Mouse (Mus musculus) spleen, postnatal 4 days (tissue): Measurements from ENCODE around the gene Icmt.
A peak's percentile ranks its signal among the peaks of the same experiment; 100 is the strongest.

Experiments
- DNase-seq, 2 experiments: peaks; one replicate each; pipeline ENCODE4 v3.0.0; 2022; ENCODE audit warnings: low spot score in 2 of 2

The Icmt gene

DNA sequence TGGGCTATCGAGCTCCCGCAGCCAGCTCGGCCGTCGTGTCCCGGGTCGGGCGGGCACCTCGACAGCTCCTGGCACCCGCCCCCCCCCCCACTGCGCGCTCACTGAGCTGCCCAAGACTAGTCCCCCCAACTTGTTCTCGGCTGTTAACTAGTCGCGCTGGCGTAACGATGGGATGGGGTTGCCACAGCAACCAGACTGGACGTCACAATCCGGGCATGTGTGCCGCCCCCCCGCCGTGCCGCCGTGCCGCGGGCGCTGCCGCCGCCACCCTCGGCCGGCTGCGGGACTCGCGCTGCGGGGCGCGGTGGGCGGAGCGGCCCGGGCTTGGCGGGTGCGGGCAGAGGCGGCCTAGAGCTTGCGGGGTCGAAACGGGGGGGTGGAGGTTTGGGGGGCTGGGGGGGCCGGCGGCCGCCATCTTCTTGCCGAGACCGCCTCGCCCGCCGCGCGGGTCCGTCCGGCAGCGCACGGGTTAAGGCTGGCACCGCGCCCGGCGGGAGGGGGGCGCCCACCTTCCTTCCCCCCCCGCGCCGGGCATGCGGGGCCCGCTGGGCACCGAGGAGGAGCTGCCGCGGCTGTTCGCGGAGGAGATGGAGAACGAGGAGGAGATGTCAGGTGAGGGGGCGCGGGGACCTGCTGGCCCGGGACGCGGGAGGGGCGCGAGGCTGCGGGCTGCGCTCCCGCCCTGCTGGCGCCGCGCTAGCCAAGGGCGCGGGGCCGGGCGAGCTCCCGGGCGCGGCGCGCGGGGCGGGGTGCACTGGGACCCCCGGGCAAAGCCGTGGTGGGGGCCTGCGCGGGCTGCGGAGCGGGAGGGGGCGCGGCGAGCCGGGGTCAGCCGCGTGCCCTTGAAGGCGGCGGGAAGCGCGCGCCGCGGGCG, 41.6 kb downstream of the Icmt start, which contains the start of gene Chd5:
Gene Chd5 (plus strand): TSS at position 233 of the 874 bp plus-strand sequence.
- DNase-seq: no peak

DNA sequence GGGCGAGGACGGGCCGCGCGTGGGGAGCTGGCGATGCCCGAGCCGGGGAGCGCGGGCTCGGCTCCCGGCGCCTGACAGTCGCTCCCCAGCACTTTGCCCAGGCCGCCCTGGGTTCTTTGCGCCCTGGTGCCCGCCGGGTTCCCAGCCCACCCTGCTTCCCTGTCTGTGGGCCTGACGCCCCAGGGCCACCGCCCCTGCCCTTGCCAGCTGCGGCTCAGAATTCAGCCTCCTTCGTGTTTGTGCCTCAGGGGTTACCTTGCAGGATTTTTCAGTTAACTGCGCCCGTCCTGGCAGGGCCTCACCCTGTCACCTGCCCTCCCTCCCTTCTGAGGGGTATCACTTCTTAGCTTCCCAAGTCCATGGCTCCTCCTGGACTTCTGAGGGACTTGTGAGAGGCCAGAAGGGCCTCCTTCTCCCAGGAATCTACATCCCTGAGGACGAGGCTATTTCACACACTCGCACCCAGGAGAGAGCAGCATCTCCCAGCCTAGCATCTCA, 42.3 kb downstream of the Icmt start:
- no peak for DNase-seq

DNA sequence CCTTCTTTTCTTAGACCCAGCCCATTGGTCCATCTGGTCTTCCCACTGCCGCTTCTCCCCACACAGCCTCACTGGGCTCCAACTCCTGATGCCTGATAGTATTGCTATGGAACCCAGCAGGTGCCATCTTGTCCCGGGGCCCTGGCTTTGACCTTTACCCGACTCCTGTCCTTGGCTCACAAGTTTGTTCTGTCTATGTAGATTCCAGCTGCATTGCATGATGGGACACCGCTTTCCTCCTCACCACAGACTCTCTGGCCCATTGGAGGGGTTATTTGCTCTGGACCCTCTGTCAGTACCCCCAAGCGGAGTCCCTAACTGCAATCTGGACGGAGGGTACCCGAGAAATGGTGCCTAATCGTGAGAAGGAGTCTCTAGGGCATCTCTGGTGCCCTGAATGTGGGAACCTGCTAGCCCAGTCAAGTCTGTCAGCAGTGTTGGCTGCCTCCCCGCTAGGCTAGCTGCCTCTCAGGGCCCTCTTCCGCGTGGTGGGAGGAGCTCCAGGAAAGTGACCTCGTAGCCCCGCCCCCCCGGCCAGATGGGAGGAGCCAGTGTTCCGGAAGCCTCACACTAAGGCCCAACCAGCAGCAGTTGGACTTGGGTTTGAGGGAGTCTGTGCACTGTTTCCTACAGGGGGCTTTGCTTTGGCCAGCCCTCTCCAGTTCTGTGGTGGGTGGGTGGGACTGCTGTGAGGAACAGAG, 43.7 kb downstream of the Icmt start:
- DNase-seq: peak; percentile 37 to 73

DNA sequence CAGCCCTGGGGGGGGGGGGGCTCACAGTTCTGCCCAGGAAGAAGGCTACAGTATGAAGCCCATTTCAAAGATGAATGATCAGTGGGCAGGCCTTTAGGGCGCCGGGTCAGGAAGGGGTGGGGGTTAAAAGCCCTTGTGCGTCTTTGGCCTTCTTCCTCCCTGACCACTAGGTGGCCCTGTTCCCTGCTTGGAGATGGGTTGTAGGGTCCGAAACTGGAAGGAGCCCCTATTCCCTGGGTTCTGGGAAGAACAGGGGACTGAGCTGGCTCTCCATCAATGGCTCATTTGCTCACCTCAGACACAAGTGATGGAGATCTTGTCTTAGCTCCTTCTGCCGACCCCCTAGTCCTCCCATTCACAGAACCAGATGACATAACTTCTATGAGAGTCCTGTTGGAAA, 46.3 kb downstream of the Icmt start:
- DNase-seq: no peak

DNA sequence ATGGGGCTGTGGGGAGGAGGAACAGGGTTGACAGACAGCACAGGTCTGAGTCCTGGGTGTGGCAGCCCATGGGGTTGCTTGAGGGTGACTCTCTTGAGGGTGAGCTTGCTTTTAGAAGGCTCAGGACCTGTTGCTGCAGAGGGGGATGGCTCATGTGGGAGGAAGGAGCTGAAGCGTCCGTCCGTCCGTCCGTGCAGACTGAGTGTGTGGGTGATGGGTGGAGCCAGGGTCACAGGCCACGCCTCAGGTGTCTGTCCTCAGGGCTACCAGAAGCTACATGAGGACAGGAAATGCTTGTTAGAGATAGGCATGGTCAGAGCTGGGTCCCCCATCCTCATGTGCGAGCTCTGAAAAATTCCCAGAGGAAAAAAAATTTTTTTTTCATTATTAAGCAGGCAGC, 47.6 kb downstream of the Icmt start:
- no peak for DNase-seq

DNA sequence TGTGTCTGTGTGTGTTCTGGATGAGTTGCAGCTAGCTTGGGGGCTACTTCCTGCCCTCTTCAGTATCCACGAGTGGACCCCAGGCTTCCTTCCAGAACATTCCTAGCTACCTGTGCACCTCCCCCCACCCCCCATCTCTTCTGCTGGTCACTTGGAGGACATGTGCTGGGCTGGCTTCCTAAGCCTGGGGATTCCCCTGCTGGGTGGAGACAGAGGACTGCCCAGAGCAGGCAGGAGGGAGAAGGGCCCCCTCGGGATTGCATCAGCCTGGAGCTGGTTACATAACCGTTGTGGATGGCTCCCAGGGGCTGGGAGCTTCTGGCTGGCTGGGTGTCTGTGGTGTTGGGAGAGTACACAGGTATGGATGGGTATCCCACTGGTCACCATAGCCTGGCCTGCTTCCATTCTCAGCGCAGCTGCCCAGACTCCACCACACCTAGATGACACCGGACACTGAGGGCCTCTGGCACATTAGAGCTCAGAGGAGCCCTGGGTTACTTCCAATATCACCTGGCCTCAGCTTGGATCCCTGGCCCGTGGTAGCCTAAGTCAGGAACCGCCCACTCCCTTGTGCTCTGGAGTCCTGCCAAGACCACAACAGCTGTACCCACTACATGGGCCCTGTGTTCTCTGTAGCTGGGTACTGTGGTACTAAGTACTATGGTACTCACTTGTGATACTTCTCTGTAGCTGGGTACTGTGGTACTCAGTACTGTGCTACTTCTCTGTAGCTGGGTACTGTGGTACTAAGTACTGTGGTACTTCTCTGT, 48.3 kb downstream of the Icmt start:
- no peak for DNase-seq

DNA sequence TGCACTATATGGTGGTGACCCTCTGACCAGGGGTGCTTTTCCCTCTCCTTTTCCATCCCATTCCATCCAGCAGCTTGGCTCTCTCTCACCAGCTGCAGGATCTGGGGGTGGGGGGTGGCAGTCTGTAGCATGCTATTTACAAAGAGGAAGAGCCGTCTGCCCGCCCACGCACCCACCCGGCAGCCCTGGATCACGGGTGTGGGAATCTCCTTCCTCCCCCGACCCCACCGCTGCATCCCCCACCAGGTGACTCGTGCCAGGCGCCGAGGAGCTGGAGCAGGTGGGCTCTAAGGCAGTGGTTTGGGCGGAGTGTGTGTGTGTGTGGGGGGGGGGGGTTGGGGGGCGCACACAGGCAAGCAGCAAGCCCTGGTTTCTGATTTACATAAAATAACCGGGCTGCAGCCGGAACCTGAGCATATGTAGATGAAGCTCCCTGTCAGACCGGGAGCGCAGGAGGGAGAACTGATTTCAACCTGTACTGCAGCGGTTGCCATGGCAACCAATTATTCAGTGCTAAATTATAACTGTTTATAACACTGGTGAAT, 52.9 kb downstream of the Icmt start:
- no peak for DNase-seq

DNA sequence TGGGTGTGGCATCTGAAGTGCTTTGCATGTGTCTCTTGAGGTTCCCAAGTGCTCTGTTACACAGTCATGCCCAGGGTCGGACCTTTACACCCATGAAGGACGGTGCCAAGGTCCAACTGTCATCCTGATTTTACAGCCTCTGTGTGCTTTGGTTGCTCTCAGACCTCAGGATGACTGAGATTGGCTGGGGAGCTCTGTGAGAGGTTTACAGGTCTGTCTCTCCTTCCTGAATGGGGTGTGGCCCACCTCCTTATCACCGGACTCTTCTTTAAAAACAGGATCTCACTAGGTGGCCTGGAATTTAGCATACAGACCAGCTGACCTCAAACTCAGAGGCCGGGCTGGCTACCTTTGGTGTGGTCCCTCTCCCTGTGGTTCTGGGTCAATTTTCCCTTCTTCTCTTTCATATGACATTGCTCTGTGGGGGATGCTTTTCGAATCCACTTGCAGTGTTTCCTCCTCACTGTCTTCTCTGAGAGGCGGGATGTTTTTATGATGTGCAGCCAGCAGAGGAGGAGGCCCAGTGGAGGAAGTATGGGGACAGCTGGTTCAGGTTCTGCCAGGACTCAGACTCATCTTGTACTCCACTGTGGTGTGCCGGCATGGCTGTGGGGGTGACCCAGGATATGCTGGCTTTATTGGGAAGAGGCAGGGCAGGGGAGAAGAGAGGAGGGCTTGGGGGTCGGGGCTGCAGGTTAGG, 53.8 kb downstream of the Icmt start:
- no peak for DNase-seq

DNA sequence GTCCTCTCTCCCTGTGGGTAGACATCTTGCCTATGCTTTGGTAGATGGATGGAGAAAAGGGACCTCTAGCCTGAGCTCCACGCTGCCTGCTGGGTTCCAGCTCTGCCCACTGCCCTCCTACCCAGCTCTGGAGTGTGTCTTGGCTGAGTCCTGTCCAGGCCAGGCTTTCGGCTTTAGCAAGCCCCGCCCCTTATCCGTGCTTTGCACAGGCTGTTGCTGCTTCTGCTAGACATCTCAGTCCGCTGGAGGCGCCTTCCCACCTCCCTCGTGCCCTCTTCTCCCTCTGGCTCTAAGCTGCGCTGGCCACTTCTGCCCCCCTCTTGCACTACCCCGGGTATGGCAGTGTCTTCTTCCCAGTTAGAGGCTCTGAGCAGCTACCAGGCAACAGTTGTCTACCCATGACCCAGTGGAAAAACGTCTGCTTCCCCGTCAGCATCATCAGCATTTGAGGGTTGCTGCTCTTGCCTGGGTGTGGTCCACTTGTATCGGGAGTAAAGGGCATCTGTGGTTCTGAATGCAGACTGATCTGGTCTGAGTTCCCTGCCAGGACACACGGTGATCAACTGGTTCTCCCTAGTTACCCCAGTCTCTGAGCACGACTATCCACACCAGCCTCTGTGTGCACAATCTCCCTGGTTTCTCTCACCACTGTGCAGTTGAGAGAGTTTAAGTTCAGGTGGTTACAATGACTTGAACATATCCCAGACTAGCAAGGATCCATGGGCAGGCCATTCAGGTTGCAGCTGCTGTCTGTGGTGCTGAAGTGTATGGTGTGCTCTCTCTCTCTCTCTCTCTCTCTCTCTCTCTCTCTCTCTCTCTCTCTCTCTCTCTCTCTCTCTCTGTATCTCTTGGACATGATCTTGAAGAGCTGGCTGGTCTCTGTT, 54.6 kb downstream of the Icmt start:
- DNase-seq: no peak

DNA sequence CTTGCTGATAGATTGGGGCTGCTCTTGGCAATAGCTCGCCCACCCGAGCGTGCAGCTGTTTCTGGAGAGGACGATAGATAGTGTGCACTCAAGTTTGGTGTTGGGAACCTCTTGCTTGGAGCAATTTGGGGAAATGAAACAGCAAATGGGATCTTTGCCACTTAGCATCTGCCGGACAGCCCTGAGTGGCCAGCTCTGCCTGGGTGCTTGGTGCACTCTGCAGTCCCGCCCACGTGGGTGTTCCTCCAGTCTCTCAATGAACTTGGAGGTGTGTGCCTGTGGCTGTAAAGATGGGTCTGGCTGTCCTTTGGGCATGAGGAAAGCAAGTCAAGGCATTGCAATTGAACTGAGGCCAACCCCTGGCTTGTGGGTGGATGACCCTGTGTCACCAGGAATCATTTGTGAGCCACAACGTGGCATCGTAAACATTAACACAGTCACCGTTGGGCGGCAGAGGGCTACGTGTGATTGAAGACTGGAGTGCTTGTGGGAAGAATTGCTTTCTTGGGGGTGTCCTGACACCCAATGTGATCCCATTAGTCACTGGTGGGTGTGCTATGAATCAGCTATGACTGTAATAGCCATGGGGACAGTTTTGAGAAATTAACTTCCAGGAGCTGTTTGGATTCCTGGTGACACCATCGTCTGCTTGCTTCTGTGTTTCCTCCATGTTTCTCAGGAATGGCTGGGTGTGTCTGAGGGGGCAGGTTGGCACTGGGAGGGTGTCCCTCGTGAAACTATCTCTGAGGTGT, 57.0 kb downstream of the Icmt start:
- no peak for DNase-seq

DNA sequence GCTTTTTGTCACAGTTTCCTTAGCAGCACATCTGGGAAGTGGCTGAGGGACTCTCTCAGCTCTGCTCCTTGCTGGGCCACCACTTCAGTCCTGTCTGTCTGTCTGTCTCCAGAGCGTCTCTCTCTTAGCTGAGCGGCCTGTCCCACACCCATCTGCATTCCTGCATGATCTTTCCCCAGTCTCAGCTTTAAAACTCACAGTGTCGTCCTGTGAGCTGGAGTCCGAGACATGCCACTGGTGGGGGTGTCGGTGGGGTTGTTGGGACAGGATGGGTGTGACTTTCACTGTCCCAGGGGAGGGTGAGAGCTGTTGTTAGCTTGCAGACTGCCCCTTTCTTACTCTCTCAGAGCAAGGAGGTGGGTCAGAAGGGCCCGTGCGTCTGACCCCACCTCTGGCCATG, 58.6 kb downstream of the Icmt start:
- DNase-seq: no peak
